Mouse (Mus musculus) lung, embryonic 15.5 days (tissue): Measurements from ENCODE around the gene Arhgef7. TPM values are rescaled to one million over a fixed set of nuclear protein-coding genes. Genes with fewer than 3 reads are reported as not detected.

Experiments used
- ATAC-seq: fragments of 200-750 bp; cut with Nextera tagmentation; 2 replicates; pipeline ENCODE4 v1.8.0; 2017; ENCODE audit warnings: moderate number of reproducible peaks, borderline replicate concordance; ENCODE audit not compliant: low FRiP score, low TSS enrichment; ENCODE audit errors: extremely low read depth
- H3K27ac ChIP-seq: fragments of 300-500 bp; sonication (generic); 2 replicates; pipeline ENCODE4 v1.5.1; 2015; ENCODE audit warnings: moderate library complexity, mild to moderate bottlenecking, inconsistent platforms
- H3K27me3 ChIP-seq: fragments of 300-500 bp; sonication (generic); 2 replicates; pipeline ENCODE4 v1.6.1; 2015; ENCODE audit warnings: inconsistent platforms
- H3K36me3 ChIP-seq: fragments of 300-500 bp; sonication (generic); 2 replicates; pipeline ENCODE4 v1.6.1; 2015; ENCODE audit warnings: inconsistent platforms
- H3K4me1 ChIP-seq: fragments of 300-500 bp; sonication (generic); 2 replicates; pipeline ENCODE4 v1.6.1; 2015; ENCODE audit warnings: inconsistent platforms
- H3K4me2 ChIP-seq: fragments of 300-500 bp; sonication (generic); 2 replicates; pipeline ENCODE4 v1.6.1; 2015; ENCODE audit warnings: inconsistent platforms, mild to moderate bottlenecking, moderate library complexity
- H3K4me3 ChIP-seq: fragments of 300-500 bp; sonication (generic); 2 replicates; pipeline ENCODE4 v1.5.1; 2015; ENCODE audit warnings: mild to moderate bottlenecking, inconsistent platforms
- H3K9ac ChIP-seq: fragments of 300-500 bp; sonication (generic); 2 replicates; pipeline ENCODE4 v1.6.1; 2015; ENCODE audit warnings: inconsistent platforms
- H3K9me3 ChIP-seq: fragments of 300-500 bp; sonication (generic); 2 replicates; pipeline ENCODE4 v1.6.1; 2016; ENCODE audit warnings: inconsistent platforms
- WGBS: fragments of 180-500 bp; shearing (Covaris S2); methylation state at CpG from one replicate; pipeline ENCODE4 v1.1.7; 2015; 5-methylcytosine and 5-hydroxymethylcytosine counted together
- polyA plus RNA-seq: library from polyadenylated mRNA; unstranded; fragments of >200 nt; fragmentation: Nextera tagmentation; extraction: Ambion mirVana; gene quantifications from 2 replicates; pipeline ENCODE4 v1.2.1, GENCODE M21; 2015

The Arhgef7 gene
- polyA plus RNA-seq, 1 experiment from 2014 or later = 39.0 TPM

DNA sequence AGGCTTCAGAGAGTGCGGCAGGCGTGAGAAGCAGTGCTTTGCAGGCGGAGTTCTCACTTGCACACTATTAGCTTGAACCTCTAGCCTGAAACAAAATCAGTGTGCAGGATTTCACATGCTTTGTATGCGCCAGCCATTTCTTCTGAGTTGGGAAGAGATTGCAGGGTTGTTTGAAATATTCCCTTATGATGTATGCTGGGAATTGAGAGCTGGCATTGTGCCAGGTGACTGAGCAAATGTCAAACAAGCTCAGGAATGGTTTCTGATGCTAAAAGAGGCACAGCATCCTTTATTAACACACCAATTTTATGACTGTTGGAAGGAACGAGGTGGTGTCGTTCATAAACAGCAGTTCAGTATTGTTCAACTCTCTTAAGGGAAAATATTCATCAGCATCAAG lies 78.7 kb downstream of the Arhgef7 start:
- WGBS = 66% methylated on average over 6 of the region's 6 CpGs
- peaks cover 79% of the 10 kb centered on the region for H3K36me3 ChIP-seq
- ATAC-seq = no peak

GRCm38 (mm10) chr8:11807361-11807760 lies 79.8 kb downstream of the Arhgef7 start:
- Histone ChIP-seq H3K27ac (no peak overlapping the region), H3K9me3 (no peaks in the 10 kb centered on the region), H3K36me3 (peaks cover 79% of the 10 kb centered on the region), H3K4me1 (no peaks in the 10 kb centered on the region), H3K27me3 (no peaks in the 10 kb centered on the region), H3K4me3 (no peak overlapping the region), H3K4me2 (no peak overlapping the region), H3K9ac (no peak overlapping the region)
- 88% methylated on average over 3 of the region's 3 CpGs for WGBS
- ATAC-seq = no peak

More for the DNA sequence above, 78.7 kb downstream of the Arhgef7 start:
- no peaks in the 10 kb centered on the region for H3K9me3 ChIP-seq
- H3K4me3 ChIP-seq = no peak overlapping the region
- no peak overlapping the region for H3K4me2 ChIP-seq
- H3K9ac ChIP-seq = no peak overlapping the region
- no peak overlapping the region for H3K27ac ChIP-seq
- H3K4me1 ChIP-seq = 0 out of 2 replicates have a peak, but pooled peaks cover 5% of the 10 kb centered on the region
- no peaks in the 10 kb centered on the region for H3K27me3 ChIP-seq

DNA sequence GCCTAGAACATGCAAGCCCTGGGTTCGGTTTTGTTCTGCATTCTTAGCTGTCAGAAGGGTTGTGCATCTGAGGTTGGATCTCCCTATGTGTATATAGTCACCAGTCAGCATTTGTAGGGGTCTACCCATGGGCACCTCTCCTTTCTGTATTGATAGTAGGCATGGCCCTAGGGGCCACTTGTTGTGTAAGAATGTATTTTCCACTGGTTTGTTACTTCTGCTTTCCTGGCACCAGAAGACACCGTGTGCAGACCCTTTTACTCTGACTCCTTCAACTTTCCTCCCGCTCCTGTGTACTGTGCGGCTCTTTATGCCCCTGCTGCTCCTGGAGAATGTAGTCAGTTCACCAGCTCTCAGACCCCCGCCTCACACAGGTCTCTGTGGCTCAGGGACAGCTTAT lies 80.5 kb downstream of the Arhgef7 start:
- Histone ChIP-seq H3K4me1 (no peaks in the 10 kb centered on the region), H3K36me3 (peaks cover 82% of the 10 kb centered on the region), H3K9me3 (no peaks in the 10 kb centered on the region), H3K4me2 (no peak overlapping the region), H3K27ac (no peak overlapping the region), H3K4me3 (no peak overlapping the region), H3K9ac (no peak overlapping the region), H3K27me3 (no peaks in the 10 kb centered on the region)
- 90% methylated on average over 5 of the region's 5 CpGs for WGBS
- ATAC-seq = no peak

- H3K36me3 ChIP-seq = peaks cover 87% of the 10 kb centered on the region
- no peak for ATAC-seq
- no peak overlapping the region for H3K9ac ChIP-seq
- no peaks in the 10 kb centered on the region for H3K9me3 ChIP-seq
- H3K27me3 ChIP-seq = no peaks in the 10 kb centered on the region
- H3K27ac ChIP-seq = no peak overlapping the region
- 88% methylated on average over 5 of the region's 5 CpGs for WGBS
- no peak overlapping the region for H3K4me2 ChIP-seq
- H3K4me1 ChIP-seq = no peaks in the 10 kb centered on the region
- H3K4me3 ChIP-seq = no peak overlapping the region
These were observed 82.9 kb downstream of the Arhgef7 start for GRCm38 (mm10) chr8:11810426-11810825.

GRCm38 (mm10) chr8:11813801-11814200 lies 86.3 kb downstream of the Arhgef7 start:
- no peaks in the 10 kb centered on the region for H3K27me3 ChIP-seq
- no peak overlapping the region for H3K27ac ChIP-seq
- H3K9me3 ChIP-seq = no peaks in the 10 kb centered on the region
- WGBS = 63% methylated on average over 7 of the region's 7 CpGs
- ATAC-seq = no peak
- H3K4me3 ChIP-seq = no peak overlapping the region
- H3K4me1 ChIP-seq = no peaks in the 10 kb centered on the region
- no peak overlapping the region for H3K4me2 ChIP-seq
- peaks cover 89% of the 10 kb centered on the region for H3K36me3 ChIP-seq
- no peak overlapping the region for H3K9ac ChIP-seq

DNA sequence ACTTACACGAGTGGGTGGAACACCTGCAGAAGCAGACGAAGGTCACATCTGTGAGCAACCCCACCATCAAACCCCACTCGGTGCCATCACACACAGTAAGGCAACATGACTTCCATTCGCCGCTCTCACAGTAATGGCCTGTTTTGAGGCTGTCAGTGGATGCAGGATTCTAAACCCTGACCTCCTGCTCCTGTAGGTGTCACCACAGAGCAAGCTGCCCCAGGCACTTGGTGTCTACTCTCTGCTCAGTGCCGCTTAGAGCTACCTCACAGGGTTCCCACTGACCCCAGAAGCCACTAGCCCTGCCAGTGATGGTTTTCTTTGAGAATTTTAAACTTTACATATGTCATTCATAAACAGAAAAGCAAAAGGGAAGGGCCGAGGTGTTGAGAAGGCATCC lies 87.7 kb downstream of the Arhgef7 start:
- H3K9ac ChIP-seq = no peak overlapping the region
- H3K4me1 ChIP-seq = no peaks in the 10 kb centered on the region
- 77% methylated on average over 7 of the region's 7 CpGs for WGBS
- H3K27ac ChIP-seq = no peak overlapping the region
- H3K36me3 ChIP-seq = peaks cover 89% of the 10 kb centered on the region
- H3K9me3 ChIP-seq = no peaks in the 10 kb centered on the region
- no peaks in the 10 kb centered on the region for H3K27me3 ChIP-seq
- ATAC-seq = no peak
- no peak overlapping the region for H3K4me3 ChIP-seq
- H3K4me2 ChIP-seq = no peak overlapping the region

DNA sequence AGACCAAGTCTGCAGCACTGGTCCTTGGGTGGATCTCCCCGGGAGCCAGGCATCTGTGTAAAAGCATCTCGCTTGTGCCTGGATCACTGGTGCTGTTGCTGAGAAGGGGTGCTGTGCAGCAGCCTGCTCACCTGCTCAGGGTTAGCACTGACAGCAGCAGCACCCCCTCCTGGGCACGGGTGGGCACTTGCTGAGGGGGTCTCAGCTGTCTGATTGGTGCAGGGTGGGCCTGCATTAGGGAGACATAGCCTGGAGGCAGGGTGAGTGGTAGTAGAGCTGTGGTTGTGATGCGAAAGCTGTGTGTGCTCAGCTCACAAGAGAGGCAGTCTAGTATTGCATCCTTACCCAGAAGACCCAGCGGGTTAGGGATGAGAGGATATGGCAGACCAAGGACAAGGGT lies 92.6 kb downstream of the Arhgef7 start:
- 88% methylated on average over 5 of the region's 5 CpGs for WGBS
- no peak for ATAC-seq
- Histone ChIP-seq H3K4me1 (no peaks in the 10 kb centered on the region), H3K9ac (no peak overlapping the region), H3K27ac (no peak overlapping the region), H3K4me3 (no peak overlapping the region), H3K4me2 (no peak overlapping the region), H3K9me3 (no peaks in the 10 kb centered on the region), H3K36me3 (peaks cover 88% of the 10 kb centered on the region), H3K27me3 (no peaks in the 10 kb centered on the region)

- no peak overlapping the region for H3K9ac ChIP-seq
- no peaks in the 10 kb centered on the region for H3K27me3 ChIP-seq
- no peaks in the 10 kb centered on the region for H3K4me1 ChIP-seq
- no peaks in the 10 kb centered on the region for H3K9me3 ChIP-seq
- peaks cover 88% of the 10 kb centered on the region for H3K36me3 ChIP-seq
- ATAC-seq = no peak
- WGBS = 79% methylated on average over 5 of the region's 5 CpGs
- no peak overlapping the region for H3K27ac ChIP-seq
- H3K4me3 ChIP-seq = no peak overlapping the region
- no peak overlapping the region for H3K4me2 ChIP-seq
These were observed 93.0 kb downstream of the Arhgef7 start for GRCm38 (mm10) chr8:11820568-11820967.

GRCm38 (mm10) chr8:11821451-11822206 lies 94.1 kb downstream of the Arhgef7 start:
- ATAC-seq = no peak
- WGBS = 86% methylated on average over 14 of the region's 14 CpGs
- Histone ChIP-seq H3K27ac (no peak overlapping the region), H3K4me2 (no peak overlapping the region), H3K4me3 (no peak overlapping the region), H3K9ac (no peak overlapping the region), H3K27me3 (no peaks in the 10 kb centered on the region), H3K4me1 (no peaks in the 10 kb centered on the region), H3K36me3 (peaks cover 85% of the 10 kb centered on the region), H3K9me3 (no peaks in the 10 kb centered on the region)

DNA sequence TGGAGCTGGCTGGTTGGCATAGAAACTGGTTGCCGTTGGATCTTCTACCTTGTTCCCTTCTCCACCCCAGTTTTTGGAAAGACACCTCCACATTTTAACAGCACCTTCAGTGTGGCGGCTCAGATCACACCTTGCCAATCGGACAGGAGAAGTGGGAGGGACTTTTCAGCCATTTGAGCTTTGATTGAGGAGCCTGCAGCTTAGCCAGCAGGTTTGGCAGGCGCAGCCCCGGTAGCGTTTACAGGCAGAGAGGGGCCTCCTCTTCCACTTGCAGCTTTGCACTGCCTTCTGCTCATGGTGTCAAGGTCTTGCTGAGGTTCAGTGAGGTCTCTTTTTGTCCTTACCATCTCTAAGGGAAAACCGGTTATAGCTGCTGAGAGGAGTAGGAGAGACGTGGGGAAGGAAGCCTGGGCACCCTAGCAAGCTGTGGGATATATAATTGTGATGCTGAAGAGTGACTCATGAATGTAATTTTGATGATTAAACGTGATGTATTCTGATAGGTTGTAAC lies 95.1 kb downstream of the Arhgef7 start:
- 58% methylated on average over 9 of the region's 9 CpGs for WGBS
- no peak overlapping the region for H3K27ac ChIP-seq
- peaks cover 80% of the 10 kb centered on the region for H3K36me3 ChIP-seq

GRCm38 (mm10) chr8:11825756-11826155 lies 98.2 kb downstream of the Arhgef7 start:
- Histone ChIP-seq H3K27me3 (no peaks in the 10 kb centered on the region), H3K36me3 (peaks cover 63% of the 10 kb centered on the region), H3K9ac (no peak overlapping the region), H3K27ac (no peak overlapping the region), H3K4me1 (no peaks in the 10 kb centered on the region), H3K9me3 (no peaks in the 10 kb centered on the region), H3K4me2 (no peak overlapping the region), H3K4me3 (no peak overlapping the region)
- ATAC-seq = no peak
- WGBS = 74% methylated on average over 3 of the region's 3 CpGs

More for the DNA sequence above, 95.1 kb downstream of the Arhgef7 start:
- Histone ChIP-seq H3K9me3 (no peaks in the 10 kb centered on the region), H3K4me3 (no peak overlapping the region), H3K9ac (no peak overlapping the region), H3K27me3 (no peaks in the 10 kb centered on the region), H3K4me2 (no peak overlapping the region), H3K4me1 (no peaks in the 10 kb centered on the region)
- no peak for ATAC-seq

DNA sequence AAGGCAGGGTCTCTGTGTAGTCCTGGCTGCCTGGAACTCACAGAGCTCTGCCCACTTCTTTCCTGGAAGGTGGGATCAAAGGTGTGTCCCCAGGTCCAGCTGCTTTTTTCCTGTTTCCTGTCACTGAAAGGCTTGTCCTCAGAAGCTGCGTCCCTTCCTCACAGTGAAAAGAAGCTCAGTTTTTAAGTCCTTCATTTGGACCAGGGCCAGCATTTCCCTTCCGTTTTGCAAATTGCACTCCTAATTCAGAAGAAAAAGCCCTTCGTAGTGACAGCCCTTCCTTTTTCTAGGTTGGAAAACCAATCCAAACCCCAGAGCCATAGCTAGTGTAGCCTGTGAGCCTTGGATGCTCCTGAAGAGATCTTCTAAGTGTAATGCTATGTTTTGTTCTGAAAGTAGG lies 99.8 kb downstream of the Arhgef7 start:
- WGBS = 59% methylated on average over 3 of the region's 3 CpGs
- ATAC-seq = no peak
- Histone ChIP-seq H3K27me3 (no peaks in the 10 kb centered on the region), H3K9me3 (no peaks in the 10 kb centered on the region), H3K4me2 (no peak overlapping the region), H3K9ac (no peak overlapping the region), H3K4me3 (no peak overlapping the region), H3K27ac (no peak overlapping the region), H3K36me3 (peaks cover 56% of the 10 kb centered on the region), H3K4me1 (no peaks in the 10 kb centered on the region)
